13 mouse cellular contexts compared by ENCODE assay signal in genomic region chr4:137212106-137212505, GRCm38 (mm10).
A peak's percentile ranks its signal among the peaks of the same experiment; 100 is the strongest.
DNase-seq lines count a peak whose midpoint lies in the region; ATAC-seq and TF ChIP-seq lines count a peak whose summit lies in the region.
"Had no signal": no experiment of that assay in that cellular context is flagged by ENCODE, and none has a peak within 500 bp of the region (broad histone marks: within the 10 kb centered on the region; RNA-seq: fewer than 3 reads in every experiment).

No protein-coding gene starts in this region.

- no peak overlapping the region for H3K4me3 ChIP-seq in heart, embryonic 12.5 days
- H3K4me3 ChIP-seq in megakaryocyte, embryonic 14.5 days (replicated peaks) = peak overlapping the region; percentile 50
- no peak overlapping the region for H3K4me3 ChIP-seq in forebrain, embryonic 10.5 days
- no peak overlapping the region for H3K4me3 ChIP-seq in hindbrain, postnatal 0 days (ENCODE audit: low read length)
- H3K4me3 ChIP-seq: forebrain, embryonic 12.5 days; liver, embryonic 12.5 days had no signal

- H3K4me1 ChIP-seq in heart, embryonic 12.5 days (replicated peaks) = peaks cover 41% of the 10 kb centered on the region
- H3K4me1 ChIP-seq in megakaryocyte, embryonic 14.5 days = peaks cover 16% of the 10 kb centered on the region
- H3K4me1 ChIP-seq in forebrain, embryonic 10.5 days = peaks cover 28% of the 10 kb centered on the region
- no peaks in the 10 kb centered on the region for H3K4me1 ChIP-seq in hindbrain, postnatal 0 days (ENCODE audit: insufficient read depth, low read length)
- H3K4me1 ChIP-seq: liver, embryonic 12.5 days had no signal

- H3K4me2 ChIP-seq in heart, embryonic 12.5 days = peak overlapping the region; percentile 48
- no peak overlapping the region for H3K4me2 ChIP-seq in hindbrain, postnatal 0 days (ENCODE audit: low read depth, low read length)
- H3K4me2 ChIP-seq: forebrain, embryonic 12.5 days; liver, embryonic 12.5 days had no signal

- no peak for TF ChIP-seq CTCF in hindbrain, postnatal 0 days (IDR thresholded peaks at IDR 0.05; ENCODE audit: low read depth)

- no peak for DNase-seq in heart, adult 8-10 months (ENCODE audit: low spot score)
- DNase-seq in brain, adult 2 months (ENCODE audit: low read depth, low spot score) = peak; percentile 34
- peak; percentile 29 for DNase-seq in lung, postnatal 36 days
- no peak for DNase-seq in forebrain, embryonic 10.5 days (ENCODE audit: extremely low spot score, low spot score)
- DNase-seq in hindbrain, postnatal 0 days (ENCODE audit: low spot score) = no peak
- DNase-seq: cerebellum, postnatal 36 days had no signal

- H3K36me3 ChIP-seq in heart, embryonic 12.5 days = no peaks in the 10 kb centered on the region
- H3K36me3 ChIP-seq in megakaryocyte, embryonic 14.5 days (replicated peaks; ENCODE audit: low read length) = no peaks in the 10 kb centered on the region
- no peaks in the 10 kb centered on the region for H3K36me3 ChIP-seq in forebrain, embryonic 10.5 days (replicated peaks)
- no peaks in the 10 kb centered on the region for H3K36me3 ChIP-seq in hindbrain, postnatal 0 days (ENCODE audit: insufficient read depth, low read length)
- H3K36me3 ChIP-seq: forebrain, embryonic 12.5 days; liver, embryonic 12.5 days had no signal

- H3K9ac ChIP-seq in heart, embryonic 12.5 days = peak overlapping the region; percentile 26; the same call in 1 of the 2 replicates
- H3K9ac ChIP-seq in hindbrain, postnatal 0 days (replicated peaks; ENCODE audit: low read length) = no peak overlapping the region
- H3K9ac ChIP-seq: forebrain, embryonic 12.5 days; liver, embryonic 12.5 days had no signal

- H3K27ac ChIP-seq in heart, embryonic 12.5 days (ENCODE audit: poor library complexity, severe bottlenecking) = no peak overlapping the region
- no peak overlapping the region; the same call in 1 of the 2 replicates for H3K27ac ChIP-seq in forebrain, embryonic 10.5 days
- no peak overlapping the region for H3K27ac ChIP-seq in hindbrain, postnatal 0 days
- H3K27ac ChIP-seq: forebrain, embryonic 12.5 days; liver, embryonic 12.5 days had no signal

- H3K27me3 ChIP-seq in heart, embryonic 12.5 days (replicated peaks) = 0 out of 2 replicates have a peak, but pooled peaks cover 10% of the 10 kb centered on the region
- H3K27me3 ChIP-seq in megakaryocyte, embryonic 14.5 days (replicated peaks) = peaks cover 79% of the 10 kb centered on the region
- H3K27me3 ChIP-seq in forebrain, embryonic 10.5 days (ENCODE audit: poor library complexity, severe bottlenecking) = no peaks in the 10 kb centered on the region
- H3K27me3 ChIP-seq in hindbrain, postnatal 0 days (ENCODE audit: insufficient read depth, low read length) = no peaks in the 10 kb centered on the region
- H3K27me3 ChIP-seq: Patski had no signal

- no peak for ATAC-seq in heart, embryonic 12.5 days (ENCODE audit: insufficient number of reproducible peaks, low FRiP score)
- no peak for ATAC-seq in megakaryocyte, adult 5-6 weeks (ENCODE audit: poor library complexity, severe bottlenecking)
- ATAC-seq in hindbrain, postnatal 0 days = no peak
- ATAC-seq: inflammation-experienced regulatory T-cells, adult 6 months; liver, embryonic 12.5 days; Patski had no signal

- H3K9me3 ChIP-seq in heart, embryonic 12.5 days (replicated peaks) = no peaks in the 10 kb centered on the region
- H3K9me3 ChIP-seq in megakaryocyte, embryonic 14.5 days = peaks cover 6% of the 10 kb centered on the region
- no peaks in the 10 kb centered on the region for H3K9me3 ChIP-seq in forebrain, embryonic 10.5 days
- H3K9me3 ChIP-seq in hindbrain, postnatal 0 days (ENCODE audit: low read length) = no peaks in the 10 kb centered on the region
- H3K9me3 ChIP-seq: forebrain, embryonic 12.5 days; liver, embryonic 12.5 days had no signal

- WGBS in heart, embryonic 12.5 days = 26% methylated on average over 14 of the region's 14 CpGs
- 56% methylated on average over 14 of the region's 14 CpGs for WGBS in forebrain, embryonic 10.5 days
- 44% methylated on average over 14 of the region's 14 CpGs for WGBS in hindbrain, postnatal 0 days

Comparison
In these comparisons a context has a peak if more than half of its experiments do, and no peak if none do; other contexts are left out.
1. DNase-seq: peak in brain, adult 2 months (single experiment) and lung, postnatal 36 days (single experiment); none in heart, adult 8-10 months (single experiment), forebrain, embryonic 10.5 days (single experiment) and hindbrain, postnatal 0 days (single experiment).